Mouse (Mus musculus) 3T3-L1 (cell line): ENCODE data around the gene Tmem246.

Experiments used
- DNase-seq: peaks from one replicate; pipeline ENCODE4 v3.0.0-alpha.2; 2015; ENCODE audit warnings: low read depth, low spot score

Tmem246 gene

DNA sequence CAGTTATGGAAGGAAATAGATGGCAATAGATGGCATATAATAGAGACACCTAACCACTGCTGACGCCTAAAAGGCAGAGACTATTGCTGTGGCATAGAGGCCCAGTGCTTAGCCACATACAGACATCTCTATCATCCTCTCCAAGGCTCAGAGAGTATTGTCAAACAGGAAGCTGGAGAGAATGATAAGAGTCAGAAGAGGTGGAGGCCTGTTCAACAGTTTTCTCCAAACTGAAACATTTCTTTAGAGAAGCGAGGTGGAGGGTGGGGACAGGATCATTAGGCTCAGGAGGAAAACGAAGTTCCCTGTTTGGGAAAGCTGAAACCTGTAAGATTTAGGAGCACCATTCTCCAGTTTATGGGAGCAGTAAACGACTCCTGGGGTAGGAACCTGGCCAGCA is 16.4 kb downstream of the Tmem246 start:
- no peak for DNase-seq

DNA sequence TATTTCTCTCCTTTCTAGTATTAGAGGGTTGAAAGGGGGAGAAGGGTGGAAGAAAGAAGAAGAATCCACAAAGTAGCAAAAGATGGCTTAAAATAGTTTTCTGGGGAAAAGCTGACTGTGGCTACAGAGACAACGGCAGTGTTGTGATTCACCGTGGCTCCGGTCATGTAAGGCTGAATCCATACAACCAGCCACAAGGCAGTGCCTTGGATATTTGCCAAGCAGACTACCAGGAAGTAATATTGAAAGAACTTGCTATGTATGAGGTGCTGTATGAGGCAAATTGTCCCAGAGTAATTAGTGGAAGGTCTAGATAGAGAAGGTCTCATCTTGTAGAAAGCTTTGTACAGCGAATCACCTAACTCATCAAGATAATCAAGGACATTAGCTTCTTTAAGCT is 25.5 kb downstream of the Tmem246 start:
- DNase-seq, result no peak

DNA sequence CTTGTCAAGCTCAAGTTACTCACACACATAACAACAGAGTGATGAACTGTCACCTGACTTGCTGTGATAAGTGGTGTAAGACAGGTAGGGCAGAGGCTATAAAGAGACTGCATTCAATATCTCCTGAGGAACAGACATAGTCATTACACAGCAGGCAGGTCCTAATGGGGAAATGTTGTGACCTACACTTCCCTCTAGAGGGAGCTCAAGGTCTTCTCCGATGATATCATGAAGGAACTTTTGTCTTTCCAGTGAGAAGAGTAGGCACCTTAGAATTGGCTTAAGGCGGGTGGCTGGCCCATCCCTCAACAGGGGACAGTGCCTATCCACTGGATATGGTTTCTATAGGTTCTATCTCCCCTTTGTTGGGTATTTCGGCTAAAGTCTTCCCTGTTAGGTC is 30.1 kb downstream of the Tmem246 start:
- DNase-seq, result peak; percentile 77

DNA sequence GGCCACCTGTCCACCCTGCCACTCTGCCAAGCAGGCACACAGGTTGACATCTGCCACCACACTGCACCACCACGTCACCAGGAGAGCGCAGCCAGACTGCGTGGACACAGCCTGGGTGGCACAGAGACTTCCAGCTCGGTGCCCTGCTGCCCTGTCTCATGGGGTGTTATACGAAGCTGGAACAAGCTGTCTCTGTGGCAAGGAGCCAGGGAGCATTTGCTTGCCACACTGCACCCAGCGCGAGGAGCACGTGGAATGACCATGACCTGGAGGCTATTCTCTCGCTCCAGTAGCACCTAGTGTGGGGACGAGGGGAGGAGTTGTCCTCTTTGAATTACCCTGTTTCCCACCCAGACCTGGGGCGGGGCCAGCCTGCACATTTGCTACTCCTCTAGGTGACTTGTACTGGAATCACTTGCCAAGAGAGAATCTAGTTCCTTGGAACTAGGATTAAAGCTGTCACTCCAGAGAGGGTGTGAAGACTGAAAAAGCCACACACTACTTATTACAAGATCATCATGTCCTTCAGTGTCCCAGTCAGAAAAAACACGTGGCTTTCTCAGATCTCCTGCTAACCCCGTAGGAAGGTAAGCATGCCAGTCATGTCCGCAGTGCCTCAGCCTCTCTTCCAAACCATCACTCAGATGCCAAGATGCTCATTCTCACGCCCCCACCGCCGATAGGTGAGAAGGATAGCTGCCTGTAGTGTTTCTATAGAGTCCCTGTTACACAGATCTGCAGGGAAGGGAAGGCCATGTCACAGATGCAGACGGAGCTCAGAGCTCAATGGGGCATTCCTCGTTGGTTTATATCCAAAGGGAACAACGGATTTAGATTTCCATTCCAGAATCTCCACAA is 37.5 kb downstream of the Tmem246 start:
- DNase-seq, result no peak

DNA sequence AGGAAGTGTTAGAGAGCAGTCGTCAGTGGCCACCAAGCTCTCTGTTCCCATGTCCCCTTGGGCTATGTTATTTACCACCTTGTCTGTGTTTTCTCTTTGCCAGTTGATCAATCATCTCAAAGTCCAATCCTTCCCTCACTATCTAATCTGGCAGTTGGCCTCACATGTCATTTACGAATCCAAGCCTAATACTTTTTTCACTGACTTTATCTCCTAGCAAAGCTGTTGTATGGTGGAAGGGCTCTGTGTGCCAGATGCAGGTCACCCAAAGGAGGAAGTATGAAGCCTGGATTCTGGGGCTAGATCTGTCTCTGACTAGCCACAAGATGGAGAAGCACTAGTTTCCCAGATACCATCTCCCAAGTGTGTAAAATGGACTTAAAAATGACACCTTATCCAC is 39.5 kb downstream of the Tmem246 start:
- DNase-seq, result no peak

DNA sequence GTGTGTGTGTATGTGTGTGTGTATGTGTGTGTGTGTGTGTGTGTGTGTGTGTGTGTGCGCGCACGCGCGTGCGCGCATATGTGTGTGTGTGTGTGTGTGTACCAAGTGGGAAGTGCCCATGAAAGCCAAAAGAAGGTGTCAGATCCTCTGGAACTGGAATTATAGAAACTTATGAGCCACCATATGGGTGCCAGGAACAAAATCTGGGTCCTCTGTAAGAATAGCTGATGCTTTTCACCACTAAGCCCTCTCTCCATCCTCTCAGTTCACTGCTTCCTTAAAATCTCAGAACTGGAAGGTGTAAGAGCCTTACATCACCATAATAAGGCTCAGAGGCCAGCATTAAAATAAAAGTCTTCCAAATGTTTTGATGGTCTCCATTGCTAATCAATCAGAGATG is 40.3 kb downstream of the Tmem246 start:
- DNase-seq, result no peak

DNA sequence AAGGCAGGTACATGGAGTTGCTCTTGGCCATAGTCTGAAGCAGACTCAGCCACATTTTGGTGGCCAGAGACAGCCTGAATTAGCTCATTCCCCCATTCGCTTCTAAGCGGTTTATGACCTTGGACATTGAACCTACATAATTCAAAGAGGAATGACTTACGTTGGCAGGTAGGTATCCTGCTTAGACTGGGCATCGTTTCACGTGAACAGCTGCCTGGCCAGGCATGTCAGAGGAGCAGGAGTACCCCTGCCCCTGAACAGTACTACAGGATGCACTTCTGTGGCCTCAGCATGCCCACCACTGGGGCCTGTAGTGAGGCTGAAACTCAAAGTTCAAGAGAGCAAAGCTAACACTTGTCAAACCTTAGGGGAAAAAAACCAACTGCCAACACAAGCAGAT is 44.3 kb downstream of the Tmem246 start:
- no peak for DNase-seq

DNA sequence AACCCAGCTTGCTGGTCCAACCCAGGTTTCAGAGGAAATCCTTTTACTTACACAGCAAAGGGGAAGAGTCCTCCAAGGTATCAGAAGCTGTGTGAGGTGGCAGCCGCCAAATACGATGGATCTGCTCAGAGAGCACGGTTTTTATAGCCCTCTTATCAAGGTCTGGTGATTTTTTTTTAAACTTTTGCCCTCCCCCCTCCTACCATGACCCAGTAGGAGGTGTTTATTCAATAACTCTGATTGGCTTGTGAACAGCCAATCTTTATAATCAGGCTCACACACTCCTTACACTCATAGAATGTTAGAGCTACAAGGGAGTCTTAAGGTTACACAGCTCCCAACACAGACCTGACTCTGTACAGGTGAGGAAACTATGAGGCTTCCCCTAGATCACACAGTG is 48.3 kb downstream of the Tmem246 start, which contains the start of gene Aldob:
Gene Aldob (minus strand): TSS at position 164 of the 400 bp plus-strand sequence.
- DNase-seq, result no peak

DNA sequence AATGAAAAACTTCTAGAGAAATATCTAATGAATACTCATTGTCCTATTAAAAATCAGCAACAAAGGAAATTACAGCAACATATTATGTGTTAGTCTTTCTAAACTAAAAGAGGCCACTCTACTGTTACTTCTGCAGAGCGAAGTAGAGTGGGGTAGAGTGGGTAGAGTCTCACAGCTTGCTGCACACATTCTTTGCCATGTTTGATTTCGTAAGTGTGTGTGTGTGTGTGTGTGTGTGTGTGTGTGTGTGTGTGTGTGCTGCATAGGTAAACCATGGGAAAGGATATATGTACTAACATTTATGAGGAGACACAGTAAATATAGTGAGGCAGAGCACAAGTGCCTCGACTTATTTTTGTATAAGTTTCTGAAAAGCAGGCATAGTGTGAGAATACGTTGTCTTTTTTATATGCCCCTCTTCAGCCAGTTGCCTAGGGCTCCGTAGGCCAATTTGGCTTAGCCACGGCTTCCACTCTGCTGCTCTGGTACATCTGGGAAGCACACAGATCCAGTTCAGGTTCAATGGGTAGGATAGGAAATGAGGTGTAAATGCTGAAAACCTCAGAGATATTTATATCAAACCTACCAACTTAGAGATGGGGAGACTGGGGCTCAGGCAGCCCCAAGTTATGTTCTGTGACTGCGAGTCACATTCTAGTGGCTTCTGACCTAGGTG is 50.0 kb downstream of the Tmem246 start:
- no peak for DNase-seq

DNA sequence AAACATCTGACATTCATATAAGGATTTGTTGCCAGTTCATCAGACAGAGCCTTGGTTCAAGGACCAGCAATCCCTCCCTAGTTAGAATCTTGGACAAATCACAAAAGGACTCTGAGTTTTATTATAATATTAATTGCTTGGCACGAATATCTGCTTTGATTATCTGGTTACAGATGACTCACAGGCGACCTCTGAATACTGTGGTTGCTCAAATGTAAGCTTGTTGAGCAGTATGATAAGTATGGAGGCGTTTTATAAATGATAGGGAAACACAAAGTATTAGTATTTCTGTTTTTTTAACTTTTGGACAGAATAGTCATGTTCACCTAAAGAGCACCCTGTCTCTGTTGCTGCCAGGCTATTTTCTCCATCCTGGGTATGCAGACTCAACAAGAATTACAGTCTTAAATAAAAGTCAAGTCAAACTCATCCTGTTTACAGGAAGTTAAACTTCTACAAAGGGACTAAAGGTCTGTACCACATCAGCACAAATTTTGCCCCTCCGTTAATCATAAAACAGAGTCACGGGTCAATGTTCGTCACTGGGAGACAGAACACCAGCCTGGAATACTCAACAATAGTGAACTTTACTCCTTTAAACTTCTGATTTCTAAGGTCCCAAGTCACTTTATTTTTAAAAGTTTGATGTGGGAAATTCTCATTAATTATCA is 50.7 kb downstream of the Tmem246 start:
- peak; percentile 8 for DNase-seq

DNA sequence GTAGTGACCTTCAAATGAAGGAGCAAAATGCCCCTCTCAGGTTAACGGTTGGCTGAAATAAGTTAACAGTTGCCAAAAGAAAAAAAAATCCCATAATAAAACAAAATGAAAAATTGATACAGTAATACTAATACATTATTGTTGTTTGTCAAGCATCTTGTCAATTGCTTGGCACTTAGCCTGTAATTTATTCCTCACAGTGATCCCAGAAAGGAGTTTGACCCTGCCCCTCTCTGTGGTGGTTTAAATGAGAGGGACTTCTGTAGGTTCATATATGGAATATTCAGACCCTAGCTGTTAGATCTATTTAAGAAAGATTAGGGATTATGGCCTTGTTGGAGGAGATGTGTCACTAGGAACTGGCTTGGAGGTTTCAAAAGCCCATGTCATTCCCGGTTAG is 51.6 kb downstream of the Tmem246 start:
- DNase-seq, result no peak

DNA sequence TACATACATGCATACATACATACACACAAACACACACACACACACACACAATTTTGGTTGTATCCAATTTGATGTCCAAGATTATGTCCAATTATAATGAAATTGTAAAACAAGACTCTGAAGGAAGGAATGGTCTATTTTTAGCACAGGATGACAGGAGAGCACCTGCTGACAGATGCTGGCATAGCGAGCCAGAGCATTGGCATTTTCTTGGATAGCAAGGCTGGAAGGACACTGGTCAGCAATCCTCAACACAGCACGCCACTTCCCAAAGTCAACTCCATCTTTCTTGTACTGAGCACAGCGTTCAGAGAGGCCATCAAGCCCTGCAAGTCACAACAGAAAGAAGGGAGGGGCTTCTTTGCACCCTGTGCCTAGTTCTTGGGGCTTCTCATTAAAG is 56.7 kb downstream of the Tmem246 start:
- DNase-seq, result no peak

DNA sequence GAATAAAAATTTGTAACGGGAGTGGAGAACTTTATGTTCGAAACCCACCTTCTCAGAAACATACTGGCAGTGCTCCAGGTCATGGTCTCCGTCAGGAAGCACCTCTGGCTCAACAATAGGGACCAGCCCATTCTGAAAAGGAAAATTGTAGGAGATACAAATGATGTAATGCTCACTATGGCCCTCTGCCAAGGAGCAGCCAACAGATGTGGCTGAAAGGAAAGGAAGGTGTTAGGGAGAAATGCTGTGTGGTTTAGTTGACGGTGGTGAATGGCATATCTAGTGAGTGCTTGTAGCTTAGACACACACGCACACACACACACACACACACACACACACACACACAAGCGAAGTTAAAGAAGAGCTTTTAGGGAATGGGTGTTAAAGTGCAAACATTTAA is 58.0 kb downstream of the Tmem246 start:
- DNase-seq, result peak; percentile 51

DNA sequence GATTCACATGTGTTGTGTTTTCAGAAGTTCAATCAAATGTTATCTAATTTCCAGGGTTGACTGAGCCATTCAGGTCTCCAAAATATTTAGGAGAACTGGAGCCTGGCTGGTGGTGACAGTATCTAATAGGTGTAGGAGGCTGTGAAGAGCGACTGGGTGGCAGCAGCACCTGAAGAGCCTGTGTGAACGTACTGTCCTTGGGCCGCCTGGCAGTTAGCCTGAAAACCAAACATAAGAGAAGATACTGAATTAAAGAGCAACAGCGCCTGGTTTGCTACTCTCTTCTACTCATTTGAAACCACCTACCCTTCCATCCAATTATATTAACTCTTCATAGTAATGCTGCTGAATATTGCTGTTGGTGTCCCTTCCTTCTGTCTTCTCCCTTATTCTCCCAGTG is 61.0 kb downstream of the Tmem246 start:
- no peak for DNase-seq

DNA sequence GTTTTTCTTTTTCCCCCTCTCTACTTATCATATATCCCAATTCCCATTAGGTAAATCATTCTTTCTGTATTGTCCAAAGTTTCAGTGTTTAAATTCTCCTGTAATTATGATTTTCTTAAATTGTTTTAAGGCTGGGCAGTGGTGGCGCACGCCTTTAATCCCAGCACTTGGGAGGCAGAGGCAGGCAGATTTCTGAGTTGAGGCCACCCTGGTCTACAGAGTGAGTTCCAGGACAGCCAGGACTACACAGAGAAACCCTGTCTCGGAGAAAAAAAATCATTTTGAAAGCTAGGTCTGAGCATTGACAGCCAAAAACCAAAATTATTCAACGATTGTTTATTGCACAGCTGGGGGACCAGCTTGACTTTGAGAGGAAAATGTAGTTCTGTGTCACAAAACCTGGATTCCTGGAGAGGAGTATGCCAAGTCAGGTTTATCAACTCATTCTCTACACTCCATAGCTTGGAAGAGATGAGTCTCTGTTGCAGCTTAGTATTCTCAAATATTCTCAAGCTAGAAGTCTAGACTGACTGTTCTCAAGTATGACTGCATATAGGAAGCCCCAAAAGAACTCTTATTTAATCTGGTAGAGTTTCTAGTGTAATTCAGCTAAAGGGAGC is 61.9 kb downstream of the Tmem246 start:
- DNase-seq, result no peak

DNA sequence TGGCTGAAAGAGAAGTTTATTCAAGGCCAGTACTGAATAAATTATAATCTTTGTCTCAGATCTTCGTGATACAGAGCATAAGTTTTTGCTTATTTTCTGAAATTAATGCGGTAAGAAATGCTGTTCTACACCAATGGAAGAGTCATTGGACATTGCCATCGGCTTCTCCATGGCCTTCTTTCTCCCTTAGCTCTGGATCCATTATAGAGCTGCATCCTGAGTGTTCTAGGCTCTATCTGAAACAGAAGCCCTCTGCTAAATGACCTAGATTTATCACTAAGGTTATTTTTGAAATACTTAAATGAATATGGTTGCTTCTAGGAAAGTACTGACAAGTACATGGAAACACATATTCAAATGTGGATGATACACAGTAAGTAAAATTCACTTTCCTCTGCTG is 62.6 kb downstream of the Tmem246 start:
- no peak for DNase-seq
